Mouse (Mus musculus) CH12.LX (cell line): ENCODE data around the gene Txn1. TPM values are rescaled to one million over a fixed set of nuclear protein-coding genes. Genes with fewer than 3 reads are reported as not detected.

ENCODE experiments used
- DNase-seq: peaks from one replicate; pipeline ENCODE4 v3.0.0-alpha.2; 2013; ENCODE audit errors: extremely low read depth
- H3K27ac ChIP-seq: 2 replicates; pipeline ENCODE4 v1.5.1; 2012; ENCODE audit warnings: low read depth, mild to moderate bottlenecking, control low read depth, moderate library complexity; ENCODE audit not compliant: insufficient read depth
- H3K27me3 ChIP-seq: replicated peaks from 2 replicates; pipeline ENCODE3; 2012; ENCODE audit warnings: inconsistent platforms
- H3K36me3 ChIP-seq, 2 experiments: replicated peaks in 1 of 2; 2 replicates each; pipeline versions ENCODE3 to v1.6.1; 2012; ENCODE audit warnings: inconsistent platforms in 1 of 2, low read length in 1 of 2, mild to moderate bottlenecking in 1 of 2, mixed read lengths in 1 of 2, moderate library complexity in 1 of 2; ENCODE audit not compliant: control insufficient read depth in 1 of 2, insufficient read depth in 1 of 2
- H3K4me1 ChIP-seq, 2 experiments: 2 replicates each; pipeline ENCODE4 v1.6.1; 2012; ENCODE audit warnings: inconsistent platforms in 1 of 2, moderate library complexity in 1 of 2; ENCODE audit not compliant: insufficient read depth in 2 of 2, control insufficient read depth in 1 of 2
- H3K4me2 ChIP-seq: 2 replicates; pipeline ENCODE4 v1.6.1; 2012; ENCODE audit warnings: low read depth, mild to moderate bottlenecking, control low read depth; ENCODE audit not compliant: poor library complexity, insufficient read depth, severe bottlenecking
- H3K4me3 ChIP-seq, 3 experiments: fragments of 150-350 bp in 1 of 3; sonication (generic) in 1 of 3; replicated peaks in 1 of 3; 2 replicates each; pipeline versions ENCODE3 to v1.5.1; 2011 to 2012; ENCODE audit warnings: low read depth in 2 of 3, low read length in 2 of 3, mild to moderate bottlenecking in 2 of 3, moderate library complexity in 2 of 3, control low read depth in 1 of 3, improper control_type of control experiment in 1 of 3, inconsistent platforms in 1 of 3, mixed read lengths in 1 of 3; ENCODE audit not compliant: poor library complexity in 1 of 3
- H3K79me2 ChIP-seq: replicated peaks from 2 replicates; pipeline ENCODE4 v1.6.1; 2012; ENCODE audit warnings: mild to moderate bottlenecking, moderate library complexity; ENCODE audit not compliant: control insufficient read depth, poor library complexity, insufficient read depth, severe bottlenecking; ENCODE audit errors: extremely low read depth
- H3K9ac ChIP-seq: 2 replicates; pipeline ENCODE4 v1.6.1; 2012; ENCODE audit warnings: low read depth, mild to moderate bottlenecking, control low read depth, moderate library complexity; ENCODE audit not compliant: insufficient read depth
- H3K9me3 ChIP-seq: replicated peaks from 2 replicates; pipeline ENCODE3; 2012; ENCODE audit warnings: low read length, inconsistent platforms, mixed read lengths
- BHLHE40 ChIP-seq: IDR thresholded peaks from 2 replicates; pipeline ENCODE4 v1.6.1; 2011; ENCODE audit warnings: mild to moderate bottlenecking, low read depth, low read length, improper control_type of control experiment
- CTCF ChIP-seq, 2 experiments: IDR thresholded peaks in 1 of 2; conservative IDR thresholded peaks in 1 of 2; 2 replicates each; pipeline ENCODE4 v1.5.1; 2011 to 2012; ENCODE audit warnings: low read depth in 2 of 2, low read length in 2 of 2, improper control_type of control experiment in 1 of 2, inconsistent platforms in 1 of 2, mild to moderate bottlenecking in 1 of 2, moderate library complexity in 1 of 2
- JUN ChIP-seq: IDR thresholded peaks from 2 replicates; pipeline ENCODE4 v1.6.1; 2011; ENCODE audit warnings: low read depth, mild to moderate bottlenecking, low read length, improper control_type of control experiment, moderate library complexity; ENCODE audit not compliant: insufficient read depth
- KAT2A ChIP-seq: IDR thresholded peaks from 2 replicates; pipeline ENCODE4 v1.6.1; 2012; ENCODE audit warnings: low read length, improper control_type of control experiment, inconsistent platforms; ENCODE audit not compliant: insufficient replicate concordance
- MAFK ChIP-seq: IDR thresholded peaks from 2 replicates; pipeline ENCODE4 v1.6.1; 2011; ENCODE audit warnings: low read length, improper control_type of control experiment; ENCODE audit not compliant: insufficient replicate concordance
- MAX ChIP-seq: IDR thresholded peaks from 2 replicates; pipeline ENCODE4 v1.6.1; 2011; ENCODE audit warnings: low read length, improper control_type of control experiment
- MXI1 ChIP-seq: IDR thresholded peaks from 2 replicates; pipeline ENCODE4 v1.6.1; 2011; ENCODE audit warnings: mild to moderate bottlenecking, low read depth, low read length, improper control_type of control experiment
- MYC ChIP-seq: IDR thresholded peaks from 2 replicates; pipeline ENCODE4 v1.6.1; 2011; ENCODE audit warnings: low read depth, mild to moderate bottlenecking, improper control_type of control experiment, low read length
- NRF1 ChIP-seq: IDR thresholded peaks from 2 replicates; pipeline ENCODE4 v1.6.1; 2014; ENCODE audit warnings: low read depth, mild to moderate bottlenecking, inconsistent platforms, low read length, improper control_type of control experiment, moderate library complexity
- POLR2A ChIP-seq: IDR thresholded peaks from 2 replicates; pipeline ENCODE4 v1.6.1; 2011; ENCODE audit warnings: low read depth, mild to moderate bottlenecking, improper control_type of control experiment, low read length
- POLR2AphosphoS2 ChIP-seq: IDR thresholded peaks from 2 replicates; pipeline ENCODE4 v1.6.1; 2011; ENCODE audit warnings: low read depth, low read length, improper control_type of control experiment
- RAD21 ChIP-seq: IDR thresholded peaks from 2 replicates; pipeline ENCODE4 v1.6.1; 2011; ENCODE audit warnings: low read depth, mild to moderate bottlenecking, low read length, improper control_type of control experiment, moderate library complexity
- RCOR1 ChIP-seq: conservative IDR thresholded peaks from 2 replicates; pipeline ENCODE4 v1.6.1; 2012; ENCODE audit warnings: low read depth, mild to moderate bottlenecking, inconsistent platforms, low read length, improper control_type of control experiment
- UBTF ChIP-seq: IDR thresholded peaks from 2 replicates; pipeline ENCODE4 v1.6.1; 2012; ENCODE audit warnings: low read depth, mild to moderate bottlenecking, inconsistent platforms, low read length, improper control_type of control experiment, moderate library complexity
- ZC3H11A ChIP-seq: IDR thresholded peaks from 2 replicates; pipeline ENCODE4 v1.6.1; 2012; ENCODE audit warnings: low read depth, mild to moderate bottlenecking, inconsistent platforms, low read length, improper control_type of control experiment
- ZMIZ1 ChIP-seq: IDR thresholded peaks from 2 replicates; pipeline ENCODE4 v1.6.1; 2012; ENCODE audit warnings: low read depth, mild to moderate bottlenecking, inconsistent platforms, low read length, improper control_type of control experiment
- ZNF384 ChIP-seq: IDR thresholded peaks from 2 replicates; pipeline ENCODE4 v1.6.1; 2012; ENCODE audit warnings: low read depth, low read length, improper control_type of control experiment, inconsistent platforms
- dilution Hi-C: fragments of 300-500 bp; cut with MboI; formaldehyde crosslinking; loops from 2 replicates; pipeline ENCODE4 v1.14.3; 2020; ENCODE audit warnings: low sequenced_read_pairs; ENCODE audit not compliant: extremely low pct_unique_long_range_greater_than_20kb, extremely low pct_ligation_motif_present
- in situ Hi-C: fragments of 300-500 bp; cut with MboI; formaldehyde crosslinking; loops from 3 replicates; pipeline ENCODE4 v1.14.3; 2019; ENCODE audit warnings: low sequenced_read_pairs, low pct_ligation_motif_present, low pct_unique_long_range_greater_than_20kb, mixed read lengths
- polyA plus RNA-seq: library from polyadenylated mRNA; unstranded; fragments of >175 nt; gene quantifications from 2 replicates; pipeline ENCODE4 v1.2.1, GENCODE M21; 2012; ENCODE audit warnings: low read depth; ENCODE audit not compliant: insufficient read length
- total RNA-seq, 2 experiments: library from RNA; depleted of rRNA; stranded (reverse); fragments of 300-350 nt in 1 of 2; fragments of >200 nt in 1 of 2; gene quantifications; 2 replicates each; pipeline ENCODE4 v1.2.3; 2012 to 2014

The Txn1 gene
- total and polyA plus RNA-seq, 3 experiments, result 438 to 809 (median 472) TPM

DNA sequence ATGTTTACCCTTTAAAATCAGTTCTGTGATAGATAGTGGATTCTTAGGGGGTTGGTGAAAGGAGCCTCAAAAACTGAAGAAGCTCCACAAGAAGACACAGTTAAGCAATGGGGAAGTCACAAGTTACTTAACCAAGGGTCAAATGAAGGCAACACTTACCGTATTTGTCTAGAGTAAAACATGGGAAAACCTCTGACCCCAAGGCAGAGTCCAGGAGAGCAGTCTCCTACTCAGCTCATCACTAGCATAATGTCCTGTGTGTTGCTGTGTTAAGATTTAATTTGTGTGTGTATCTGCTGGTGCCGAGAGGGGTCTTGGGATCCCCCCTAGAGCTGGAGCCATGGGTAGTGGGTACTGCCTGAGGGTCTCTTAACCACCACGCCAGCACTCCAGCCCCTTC is 3.8 kb downstream of the Txn1 start:
- no peaks in the 10 kb centered on the region for H3K27me3 ChIP-seq
- peaks cover 0 to 37% of the 10 kb centered on the region in 2 experiments; a peak in 2 of 4 replicates for H3K4me1 ChIP-seq
- TF ChIP-seq POLR2A (no peak), JUN (no peak), UBTF (no peak), ZC3H11A (no peak), MAX (no peak)
- TF ChIP-seq, all 38 proteins: peak for 0
- peaks cover 10% of the 10 kb centered on the region for H3K9me3 ChIP-seq
- dilution Hi-C loops, result no loop called here
- no peak for DNase-seq
- peak overlapping the region; percentile 16; the same call in 1 of the 2 replicates for H3K4me2 ChIP-seq
- H3K36me3 ChIP-seq, result peaks cover 43 to 58% of the 10 kb centered on the region in 2 experiments
- no peak overlapping the region for H3K27ac ChIP-seq
- in situ Hi-C loops, result loop anchor here (10.0 kb wide), 1 partner anchor 122 kb away; no protein-coding TSS in a partner anchor
- H3K79me2 ChIP-seq, result peaks cover 49% of the 10 kb centered on the region
- no peak overlapping the region for H3K9ac ChIP-seq
- H3K4me3 ChIP-seq, result no peak overlapping the region

DNA sequence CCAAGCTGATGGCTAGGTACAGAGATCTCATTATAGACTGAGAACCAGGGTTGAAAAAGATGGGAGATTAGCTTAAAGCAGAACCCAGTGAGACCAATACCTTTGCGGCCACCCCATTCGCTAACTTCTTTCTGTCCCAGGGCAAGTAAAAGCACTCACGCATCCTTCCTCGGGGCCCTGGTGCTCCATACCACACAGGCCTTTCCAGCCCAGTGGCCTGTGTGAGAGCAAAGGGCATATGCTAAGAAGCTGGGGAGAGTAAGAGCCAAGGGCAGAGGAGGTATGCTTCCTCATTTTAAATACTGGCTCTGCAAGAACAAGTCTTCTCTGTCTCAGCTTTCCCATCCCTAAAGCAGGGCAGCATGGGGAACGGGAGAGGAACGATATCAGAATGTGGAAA is 6.3 kb downstream of the Txn1 start:
- TF ChIP-seq NRF1, result no peak
- no peak for TF ChIP-seq MXI1
- no peak for TF ChIP-seq ZC3H11A
- no peak for TF ChIP-seq POLR2AphosphoS2
- no peak for TF ChIP-seq ZMIZ1
- TF ChIP-seq MAFK, result no peak
- no peak for TF ChIP-seq RAD21
- TF ChIP-seq RCOR1, result no peak
- TF ChIP-seq ZNF384, result no peak
- TF ChIP-seq CTCF (conservative IDR thresholded peaks at IDR 0.05 in 1 of 2, IDR thresholded peaks at IDR 0.05 in 1 of 2; ENCODE audit: low read depth in 2 of 2, low read length in 2 of 2), result no peak
- H3K4me2 ChIP-seq, result no peak overlapping the region
- dilution Hi-C loops, result no loop called here

GRCm38 (mm10) chr4:57947476-57947875 is 8.7 kb downstream of the Txn1 start:
- no peak overlapping the region for H3K4me2 ChIP-seq
- H3K36me3 ChIP-seq, result peaks cover 71 to 98% of the 10 kb centered on the region in 2 experiments
- H3K9ac ChIP-seq, result no peak overlapping the region
- peaks cover 0 to 24% of the 10 kb centered on the region in 2 experiments; a peak in 2 of 4 replicates for H3K4me1 ChIP-seq
- in situ Hi-C loops (no loop called here), dilution Hi-C loops (no loop called here)
- H3K79me2 ChIP-seq, result peaks cover 16% of the 10 kb centered on the region
- H3K27ac ChIP-seq, result no peak overlapping the region
- DNase-seq, result no peak
- no peak for TF ChIP-seq KAT2A
- TF ChIP-seq BHLHE40, result no peak
- TF ChIP-seq MYC, result no peak
- H3K27me3 ChIP-seq, result no peaks in the 10 kb centered on the region
- H3K4me3 ChIP-seq, result no peak overlapping the region
- H3K9me3 ChIP-seq, result peaks cover 10% of the 10 kb centered on the region

More for the DNA sequence above, 6.3 kb downstream of the Txn1 start:
- Histone ChIP-seq H3K36me3 (peaks cover 58 to 84% of the 10 kb centered on the region in 2 experiments), H3K27ac (no peak overlapping the region), H3K4me1 (peaks cover 0 to 37% of the 10 kb centered on the region in 2 experiments; a peak in 2 of 4 replicates), H3K79me2 (peaks cover 39% of the 10 kb centered on the region), H3K9ac (no peak overlapping the region), H3K9me3 (peaks cover 10% of the 10 kb centered on the region), H3K27me3 (no peaks in the 10 kb centered on the region), H3K4me3 (no peak overlapping the region)
- in situ Hi-C loops, result loop anchor here (10.0 kb wide), 1 partner anchor 125 kb away; no protein-coding TSS in a partner anchor
- no peak for DNase-seq
